ENCODE assay signal across 11 mouse cellular contexts in genomic region chr1:194019282-194019681, GRCm38 (mm10).
DNase-seq lines count a peak whose midpoint lies in the region; ATAC-seq lines count a peak whose summit lies in the region.
"Had no signal": no experiment of that assay in that cellular context is flagged by ENCODE, and none has a peak within 500 bp of the region (broad histone marks: within the 10 kb centered on the region; RNA-seq: fewer than 3 reads in every experiment).

No protein-coding gene starts in this region.

- no peaks in the 10 kb centered on the region for H3K27me3 ChIP-seq in midbrain, embryonic 14.5 days (ENCODE audit: control insufficient read depth, insufficient read depth, low read length)
- H3K27me3 ChIP-seq in midbrain, embryonic 15.5 days (replicated peaks) = no peaks in the 10 kb centered on the region
- H3K27me3 ChIP-seq: heart, embryonic 15.5 days had no signal

- peak; percentile 32 for DNase-seq in midbrain, embryonic 14.5 days
- DNase-seq in layer of hippocampus, postnatal 36 days = peak; percentile 76 to 80
- peak; percentile 66 for DNase-seq in right cerebral cortex, postnatal 4 days
- no peak for DNase-seq in heart, postnatal 10 days
- DNase-seq in heart, adult 18-20 months = no peak
- DNase-seq in adrenal gland, postnatal 4 days (ENCODE audit: low spot score in 2 of 2) = no peak
- DNase-seq: thymus, postnatal 36 days had no signal

- H3K9me3 ChIP-seq in midbrain, embryonic 14.5 days (ENCODE audit: control insufficient read depth, low read length) = no peaks in the 10 kb centered on the region
- no peaks in the 10 kb centered on the region for H3K9me3 ChIP-seq in midbrain, embryonic 15.5 days
- H3K9me3 ChIP-seq: heart, embryonic 15.5 days had no signal

- no peaks in the 10 kb centered on the region for H3K4me1 ChIP-seq in midbrain, embryonic 14.5 days (ENCODE audit: control insufficient read depth, insufficient read depth, low read length)
- no peaks in the 10 kb centered on the region for H3K4me1 ChIP-seq in midbrain, embryonic 15.5 days
- H3K4me1 ChIP-seq: heart, embryonic 15.5 days had no signal

- no peak overlapping the region for H3K27ac ChIP-seq in midbrain, embryonic 14.5 days (replicated peaks; ENCODE audit: low read depth, low read length)
- H3K27ac ChIP-seq in midbrain, embryonic 15.5 days = no peak overlapping the region
- H3K27ac ChIP-seq: heart, embryonic 15.5 days; liver, embryonic 14.5 days had no signal

- ATAC-seq in midbrain, embryonic 14.5 days (ENCODE audit: low FRiP score, low TSS enrichment) = no peak
- ATAC-seq in midbrain, embryonic 15.5 days (replicated peaks) = no peak
- peak; percentile 90 for ATAC-seq in frontal cortex, adult (ENCODE audit: low TSS enrichment)

- intact Hi-C loops in heart, postnatal 10 days (cut with DNase I) = no loop called here

- H3K4me3 ChIP-seq in midbrain, embryonic 14.5 days (replicated peaks; ENCODE audit: low read depth, low read length) = no peak overlapping the region
- no peak overlapping the region for H3K4me3 ChIP-seq in midbrain, embryonic 15.5 days
- H3K4me3 ChIP-seq: heart, embryonic 15.5 days had no signal

- H3K9ac ChIP-seq in midbrain, embryonic 14.5 days (replicated peaks; ENCODE audit: low read length) = no peak overlapping the region
- H3K9ac ChIP-seq in midbrain, embryonic 15.5 days = no peak overlapping the region
- H3K9ac ChIP-seq: heart, embryonic 15.5 days; liver, embryonic 14.5 days had no signal

- no peaks in the 10 kb centered on the region for H3K36me3 ChIP-seq in midbrain, embryonic 14.5 days (ENCODE audit: control insufficient read depth, insufficient read depth, low read length)
- H3K36me3 ChIP-seq in midbrain, embryonic 15.5 days (replicated peaks) = no peaks in the 10 kb centered on the region
- H3K36me3 ChIP-seq: heart, embryonic 15.5 days had no signal

- H3K4me2 ChIP-seq in midbrain, embryonic 14.5 days (ENCODE audit: low read length) = no peak overlapping the region
- H3K4me2 ChIP-seq in midbrain, embryonic 15.5 days = no peak overlapping the region
- H3K4me2 ChIP-seq: heart, embryonic 15.5 days had no signal

Comparison
In these comparisons a context has a peak if more than half of its experiments do, and no peak if none do; other contexts are left out.
1. DNase-seq: peak in midbrain, embryonic 14.5 days (single experiment), layer of hippocampus, postnatal 36 days (2 of 2) and right cerebral cortex, postnatal 4 days (single experiment); none in heart, postnatal 10 days (0 of 2), heart, adult 18-20 months (0 of 2) and adrenal gland, postnatal 4 days (0 of 2).